Mouse (Mus musculus) forebrain, postnatal 0 days (tissue): Measurements from ENCODE around the gene Slc35f2. TPM values are rescaled to one million over a fixed set of nuclear protein-coding genes. Genes with fewer than 3 reads are reported as not detected.

Experiments
- ATAC-seq: fragments of 200-750 bp; cut with Nextera tagmentation; 2 replicates; pipeline ENCODE4 v1.8.0; 2017; ENCODE audit warnings: mild to moderate bottlenecking, moderate library complexity
- DNase-seq: peaks from one replicate; pipeline ENCODE4 v3.0.0-alpha.2; 2015
- H3K27ac ChIP-seq: fragments of 300-500 bp; sonication (generic); 2 replicates; pipeline ENCODE4 v1.5.1; 2014; ENCODE audit warnings: low read depth, mild to moderate bottlenecking, antibody characterized with exemption, low read length, moderate library complexity, mixed read lengths
- H3K27me3 ChIP-seq: fragments of 300-500 bp; sonication (generic); 2 replicates; pipeline ENCODE4 v1.6.1; 2014; ENCODE audit warnings: mild to moderate bottlenecking, low read length, mixed read lengths; ENCODE audit not compliant: insufficient read depth
- H3K36me3 ChIP-seq: fragments of 300-500 bp; sonication (generic); 2 replicates; pipeline ENCODE4 v1.6.1; 2014; ENCODE audit warnings: mild to moderate bottlenecking, moderate library complexity; ENCODE audit not compliant: insufficient read depth
- H3K4me1 ChIP-seq: fragments of 300-500 bp; sonication (generic); 2 replicates; pipeline ENCODE4 v1.6.1; 2014; ENCODE audit warnings: antibody characterized with exemption; ENCODE audit not compliant: insufficient read depth
- H3K4me2 ChIP-seq: fragments of 300-500 bp; sonication (generic); 2 replicates; pipeline ENCODE4 v1.6.1; 2014; ENCODE audit warnings: low read depth, mild to moderate bottlenecking, moderate library complexity
- H3K4me3 ChIP-seq: fragments of 300-500 bp; sonication (generic); 2 replicates; pipeline ENCODE4 v1.5.1; 2014; ENCODE audit warnings: low read depth, low read length, mixed read lengths
- H3K9ac ChIP-seq: fragments of 300-500 bp; sonication (generic); 2 replicates; pipeline ENCODE4 v1.6.1; 2014; ENCODE audit warnings: mild to moderate bottlenecking
- H3K9me3 ChIP-seq: fragments of 300-500 bp; sonication (generic); 2 replicates; pipeline ENCODE4 v1.6.1; 2016; ENCODE audit warnings: low read length
- CTCF ChIP-seq: sonication (generic); IDR thresholded peaks from 2 replicates; pipeline ENCODE4 v1.5.1; 2016; ENCODE audit warnings: antibody characterized with exemption, control low read depth, low read depth
- WGBS: fragments of 180-500 bp; shearing (Covaris S2); extraction: QIAGEN DNeasy Blood & Tissue Kit; methylation state at CpG from one replicate; pipeline ENCODE4 v1.1.7; 2014; 5-methylcytosine and 5-hydroxymethylcytosine counted together
- polyA plus RNA-seq: library from polyadenylated mRNA; unstranded; fragments of >200 nt; fragmentation: Nextera tagmentation; extraction: Ambion mirVana; gene quantifications from 2 replicates; pipeline ENCODE4 v1.2.1, GENCODE M21; 2015
- total RNA-seq: library from RNA; depleted of rRNA; stranded (reverse); fragments of >200 nt; gene quantifications from 2 replicates; pipeline ENCODE4 v1.2.3, GENCODE M21; 2014; rRNA removed

Slc35f2 gene
- 15.2 and 19.2 TPM in 2 replicates for total RNA-seq
- polyA plus RNA-seq = 19.3 and 20.2 TPM in 2 replicates

DNA sequence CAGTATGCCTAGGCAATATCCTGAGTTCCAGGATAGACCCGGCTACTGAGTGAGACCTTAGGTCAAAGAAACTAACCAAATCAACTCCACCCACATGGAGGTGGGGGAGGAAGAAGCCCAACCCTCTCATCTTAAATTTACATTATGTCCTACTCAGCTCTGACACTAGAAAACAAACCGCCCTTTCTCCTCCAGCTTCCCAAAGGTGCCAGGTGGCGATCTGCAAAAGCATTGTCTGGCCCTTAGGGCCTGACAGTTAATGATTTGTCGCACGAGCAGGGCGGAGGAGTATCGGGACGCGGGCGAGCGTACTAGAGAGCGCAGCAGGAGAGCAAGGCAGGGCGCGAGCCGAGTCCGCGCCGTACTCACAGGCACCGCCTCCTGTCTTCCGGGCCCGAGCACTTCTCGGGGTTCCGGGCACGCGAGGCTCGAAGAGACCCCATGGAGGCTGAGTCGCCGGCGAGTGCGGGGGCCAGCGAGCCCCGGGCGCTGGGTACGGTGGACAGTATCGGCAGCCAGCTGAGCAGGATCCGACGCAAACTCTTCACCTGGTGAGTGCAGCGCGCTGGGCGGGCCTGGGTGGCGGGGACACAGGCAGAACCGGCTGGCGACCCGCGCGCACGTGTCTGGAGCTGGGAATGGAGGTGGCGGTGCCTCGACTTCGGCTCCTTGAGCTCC, at the start of gene Slc35f2:
Gene Slc35f2 (plus strand): TSS at position 195 of the 678 bp plus-strand sequence.
- Histone ChIP-seq H3K4me3 (peak within 1 kb of the TSS; percentile 63), H3K27me3 (peaks cover 6% of the 10 kb centered on the region; the same call in 1 of the 2 replicates), H3K9ac (peak within 1 kb of the TSS; percentile 64), H3K9me3 (no peaks in the 10 kb centered on the region), H3K4me2 (peak within 1 kb of the TSS; percentile 93), H3K4me1 (no peaks in the 10 kb centered on the region), H3K36me3 (no peaks in the 10 kb centered on the region), H3K27ac (no peak within 1 kb of the TSS)
- DNase-seq = peak; percentile 67
- 1% methylated on average over 49 of the region's 50 CpGs for WGBS
- no peak for TF ChIP-seq CTCF
- peak; percentile 92 for ATAC-seq

DNA sequence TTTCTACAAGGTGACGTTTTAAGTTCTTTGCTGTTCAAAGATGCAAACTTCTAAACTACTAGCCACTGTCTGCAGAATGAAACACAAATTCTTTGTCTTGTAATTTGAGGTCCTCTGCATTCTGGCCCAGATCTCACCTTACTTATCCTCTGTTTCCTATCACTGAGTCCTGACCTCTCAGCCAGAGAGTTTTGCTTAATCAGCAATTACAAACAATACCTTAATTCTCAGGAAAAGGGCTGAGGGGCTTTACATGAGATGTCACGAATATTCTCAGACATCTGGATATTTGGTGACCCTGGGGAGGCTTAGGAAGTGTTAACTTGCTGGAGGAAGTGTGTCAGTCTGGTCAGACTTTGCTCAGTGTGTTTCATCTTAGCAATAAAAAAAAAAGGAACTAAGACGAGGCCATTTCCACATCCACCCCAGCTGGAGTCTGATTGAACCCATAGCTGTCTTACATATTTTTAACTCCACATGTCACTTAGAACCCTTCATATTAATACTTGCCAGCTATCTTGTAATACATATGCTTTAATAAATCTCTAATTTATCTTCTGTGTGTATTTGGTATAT, 30.4 kb upstream of the Slc35f2 start:
- H3K36me3 ChIP-seq = no peaks in the 10 kb centered on the region
- no peaks in the 10 kb centered on the region for H3K4me1 ChIP-seq
- no peaks in the 10 kb centered on the region for H3K9me3 ChIP-seq
- H3K9ac ChIP-seq = no peak overlapping the region
- H3K4me3 ChIP-seq = no peak overlapping the region
- H3K4me2 ChIP-seq = no peak overlapping the region
- 64% methylated on average over 3 of the region's 3 CpGs for WGBS
- ATAC-seq (no peak), DNase-seq (no peak)
- no peak for TF ChIP-seq CTCF
- H3K27ac ChIP-seq = no peak overlapping the region
- no peaks in the 10 kb centered on the region for H3K27me3 ChIP-seq

DNA sequence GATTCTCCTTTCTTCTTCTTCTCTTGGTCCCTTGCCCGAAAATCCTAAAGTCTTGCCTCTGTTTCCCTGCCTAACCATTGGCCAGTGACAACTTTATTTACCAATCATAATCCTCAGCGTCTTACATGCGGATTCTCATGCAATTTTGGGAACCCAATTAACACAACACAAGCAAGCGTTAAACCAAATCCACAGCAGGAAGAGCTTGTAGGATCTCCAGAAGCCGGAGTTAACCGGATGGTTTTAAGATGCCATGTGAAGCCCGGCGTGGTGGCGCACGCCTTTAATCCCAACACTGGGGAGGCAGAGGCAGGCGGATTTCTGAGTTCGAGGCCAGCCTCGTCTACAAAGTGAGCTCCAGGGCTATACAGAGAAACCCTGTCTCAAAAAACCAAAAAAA, 20.9 kb upstream of the Slc35f2 start:
- Histone ChIP-seq H3K36me3 (no peaks in the 10 kb centered on the region), H3K27me3 (no peaks in the 10 kb centered on the region), H3K4me2 (no peak overlapping the region), H3K27ac (no peak overlapping the region), H3K4me1 (no peaks in the 10 kb centered on the region), H3K4me3 (no peak overlapping the region), H3K9me3 (no peaks in the 10 kb centered on the region), H3K9ac (no peak overlapping the region)
- TF ChIP-seq CTCF = no peak
- ATAC-seq = no peak
- WGBS = 89% methylated on average over 13 of the region's 13 CpGs
- DNase-seq = no peak

DNA sequence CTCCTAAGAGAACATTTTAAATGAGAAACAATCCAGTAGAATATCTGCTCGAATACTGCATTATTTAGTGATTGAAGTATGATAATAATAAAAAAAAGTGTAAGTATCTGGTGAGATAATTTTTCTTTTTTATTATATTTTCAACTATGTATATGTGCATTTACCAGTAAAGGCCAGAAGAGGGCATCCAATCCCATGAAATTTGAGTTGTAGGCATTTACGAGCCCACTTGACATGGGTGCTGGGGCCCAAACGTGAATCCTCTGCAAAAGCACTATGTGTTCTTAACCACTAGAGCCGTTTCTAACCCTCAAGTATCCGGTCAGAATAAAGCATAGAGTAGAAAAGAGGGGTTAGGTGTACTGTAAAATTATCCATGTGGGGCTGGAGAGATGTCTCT, 20.4 kb upstream of the Slc35f2 start:
- ATAC-seq (no peak), DNase-seq (no peak)
- Histone ChIP-seq H3K9ac (no peak overlapping the region), H3K4me2 (no peak overlapping the region), H3K27ac (no peak overlapping the region), H3K27me3 (no peaks in the 10 kb centered on the region), H3K9me3 (no peaks in the 10 kb centered on the region), H3K4me3 (no peak overlapping the region), H3K36me3 (no peaks in the 10 kb centered on the region), H3K4me1 (no peaks in the 10 kb centered on the region)
- WGBS = 51% methylated on average over 5 of the region's 5 CpGs
- TF ChIP-seq CTCF = peak; percentile 11; the same call in 1 of the 2 replicates

DNA sequence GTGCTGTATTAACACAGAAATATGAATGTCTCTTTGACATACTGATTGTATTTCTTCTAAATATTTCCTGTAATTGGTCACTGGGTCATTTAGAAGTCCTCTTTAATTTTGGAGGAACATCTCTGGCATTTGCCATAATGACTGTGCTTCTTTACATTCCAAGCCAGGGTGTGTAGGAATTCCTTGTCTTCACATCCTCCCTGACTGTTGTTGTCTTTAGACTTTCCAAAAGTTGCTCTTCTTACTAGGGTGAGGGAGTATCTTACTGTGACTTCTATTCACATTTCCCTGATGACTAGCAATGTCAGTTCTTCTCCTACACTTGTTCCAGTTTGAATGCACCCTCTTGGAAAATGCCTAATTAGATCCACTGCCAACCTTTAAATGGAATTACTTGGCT, 16.5 kb upstream of the Slc35f2 start:
- H3K4me2 ChIP-seq = no peak overlapping the region
- no peaks in the 10 kb centered on the region for H3K9me3 ChIP-seq
- no peak overlapping the region for H3K27ac ChIP-seq
- H3K4me3 ChIP-seq = no peak overlapping the region
- TF ChIP-seq CTCF = no peak
- H3K27me3 ChIP-seq = no peaks in the 10 kb centered on the region
- H3K36me3 ChIP-seq = no peaks in the 10 kb centered on the region
- ATAC-seq (no peak), DNase-seq (no peak)
- no peaks in the 10 kb centered on the region for H3K4me1 ChIP-seq
- H3K9ac ChIP-seq = no peak overlapping the region

DNA sequence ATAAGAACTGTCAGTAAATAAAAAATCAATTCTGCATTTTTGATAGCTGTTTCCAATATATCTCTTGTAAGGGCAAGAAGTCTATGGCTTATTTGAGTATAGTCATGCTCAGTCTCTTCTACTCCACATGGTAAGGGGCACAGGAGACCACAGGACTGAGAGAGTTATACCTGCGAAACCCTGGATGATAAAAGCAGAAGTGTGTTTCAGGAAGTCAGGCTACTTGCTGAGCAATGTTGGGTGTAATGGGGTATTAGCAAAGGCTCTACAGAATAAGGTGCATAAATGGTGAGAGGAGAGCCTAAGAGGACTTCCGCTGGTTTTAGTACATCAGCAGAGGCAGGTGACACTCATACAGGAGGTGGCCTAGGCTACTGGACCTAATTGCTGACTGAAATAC, 13.2 kb upstream of the Slc35f2 start:
- WGBS = 94% methylated on average over 2 of the region's 2 CpGs
- Histone ChIP-seq H3K27me3 (no peaks in the 10 kb centered on the region), H3K4me2 (no peak overlapping the region), H3K27ac (no peak overlapping the region), H3K36me3 (no peaks in the 10 kb centered on the region), H3K4me3 (no peak overlapping the region), H3K4me1 (no peaks in the 10 kb centered on the region), H3K9ac (no peak overlapping the region), H3K9me3 (no peaks in the 10 kb centered on the region)
- ATAC-seq (no peak), DNase-seq (no peak)
- no peak for TF ChIP-seq CTCF

DNA sequence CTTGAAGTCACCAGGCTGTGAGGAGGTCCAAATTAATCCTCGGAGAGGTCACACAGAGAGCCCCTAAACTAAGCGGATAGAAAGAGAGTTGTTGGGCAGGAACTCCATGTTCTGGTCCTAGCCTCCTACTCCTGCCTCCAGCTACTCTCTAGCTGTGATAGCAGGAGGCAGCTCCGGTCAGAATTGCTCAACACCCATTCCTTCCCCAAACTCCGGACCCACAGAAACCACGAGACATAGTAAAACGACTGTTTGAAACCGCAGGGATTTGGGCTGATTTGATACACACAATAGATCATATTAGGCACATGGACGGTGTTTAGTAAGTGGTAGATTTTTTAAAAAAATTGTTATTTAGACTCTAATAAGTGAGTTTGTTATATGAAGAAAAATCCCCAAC, 6.6 kb upstream of the Slc35f2 start:
- no peak overlapping the region for H3K9ac ChIP-seq
- H3K36me3 ChIP-seq = no peaks in the 10 kb centered on the region
- H3K27me3 ChIP-seq = no peaks in the 10 kb centered on the region
- H3K4me1 ChIP-seq = no peaks in the 10 kb centered on the region
- WGBS = 86% methylated on average over 8 of the region's 8 CpGs
- no peak for DNase-seq
- H3K4me2 ChIP-seq = no peak overlapping the region
- no peak for ATAC-seq
- TF ChIP-seq CTCF = no peak
- H3K4me3 ChIP-seq = no peak overlapping the region
- no peaks in the 10 kb centered on the region for H3K9me3 ChIP-seq
- no peak overlapping the region for H3K27ac ChIP-seq
